Mouse (Mus musculus) ZHBTc4 (cell line): Measurements from ENCODE around the gene B3galnt2.
"Not testable (repeated sequence)": the region's sequence is repeated elsewhere in the genome, so short reads cannot be mapped to it uniquely, and the experiment has no call there.

Experiments used
- DNase-seq: peaks from one replicate; pipeline ENCODE4 v3.0.0-alpha.2; 2011; ENCODE audit warnings: low read depth, low spot score

Gene B3galnt2

GRCm38 (mm10) chr13:14006056-14006455 lies 51.8 kb downstream of the B3galnt2 start:
- DNase-seq, result no peak

- DNase-seq, result no peak
Observed at GRCm38 (mm10) chr13:14011454-14011995, 57.3 kb downstream of the B3galnt2 start.

- DNase-seq, result no peak
Observed at GRCm38 (mm10) chr13:14014001-14014400, 59.7 kb downstream of the B3galnt2 start.

GRCm38 (mm10) chr13:14014540-14014939 lies 60.3 kb downstream of the B3galnt2 start:
- no peak for DNase-seq

- DNase-seq, result no peak
Observed at GRCm38 (mm10) chr13:14015609-14016008, 61.3 kb downstream of the B3galnt2 start.

- no peak for DNase-seq
Observed at GRCm38 (mm10) chr13:14018283-14018682, 64.0 kb downstream of the B3galnt2 start.

GRCm38 (mm10) chr13:14018852-14019251 lies 64.6 kb downstream of the B3galnt2 start:
- no peak for DNase-seq

- not testable (repeated sequence) for DNase-seq
Observed at GRCm38 (mm10) chr13:14021417-14021816, 67.1 kb downstream of the B3galnt2 start.

GRCm38 (mm10) chr13:14025554-14025953 lies 71.3 kb downstream of the B3galnt2 start:
- no peak for DNase-seq

GRCm38 (mm10) chr13:14026154-14026820 lies 72.0 kb downstream of the B3galnt2 start:
- no peak for DNase-seq

- no peak for DNase-seq
Observed at GRCm38 (mm10) chr13:14033309-14034072, 79.2 kb downstream of the B3galnt2 start.

- peak; percentile 37 for DNase-seq
Observed at GRCm38 (mm10) chr13:14034073-14034348, 79.7 kb downstream of the B3galnt2 start.

- not testable (repeated sequence) for DNase-seq
Observed at GRCm38 (mm10) chr13:14035352-14035751, 81.1 kb downstream of the B3galnt2 start.

GRCm38 (mm10) chr13:14035875-14036630 lies 81.8 kb downstream of the B3galnt2 start:
- DNase-seq, result no peak

GRCm38 (mm10) chr13:14038911-14039291 lies 84.6 kb downstream of the B3galnt2 start:
- DNase-seq, result no peak

- DNase-seq, result peak; percentile 93
Observed at GRCm38 (mm10) chr13:14039292-14039965, 85.2 kb downstream of the B3galnt2 start, which contains the start of gene Tbce. Tbce (minus strand) TSS chr13:14039638.

- peak; percentile 21 for DNase-seq
Observed at GRCm38 (mm10) chr13:14040186-14040585, 85.9 kb downstream of the B3galnt2 start.

- no peak for DNase-seq
Observed at GRCm38 (mm10) chr13:14043851-14044250, 89.6 kb downstream of the B3galnt2 start.

- DNase-seq, result no peak
Observed at GRCm38 (mm10) chr13:14044521-14044920, 90.3 kb downstream of the B3galnt2 start.
